Mouse (Mus musculus): ENCODE data around the gene Kti12. TPM values are rescaled to one million over a fixed set of nuclear protein-coding genes. Genes with fewer than 3 reads are reported as not detected.

Gene Kti12
- polyA plus RNA-seq, 1 experiment from 2014 or later: 27.6 TPM

DNA sequence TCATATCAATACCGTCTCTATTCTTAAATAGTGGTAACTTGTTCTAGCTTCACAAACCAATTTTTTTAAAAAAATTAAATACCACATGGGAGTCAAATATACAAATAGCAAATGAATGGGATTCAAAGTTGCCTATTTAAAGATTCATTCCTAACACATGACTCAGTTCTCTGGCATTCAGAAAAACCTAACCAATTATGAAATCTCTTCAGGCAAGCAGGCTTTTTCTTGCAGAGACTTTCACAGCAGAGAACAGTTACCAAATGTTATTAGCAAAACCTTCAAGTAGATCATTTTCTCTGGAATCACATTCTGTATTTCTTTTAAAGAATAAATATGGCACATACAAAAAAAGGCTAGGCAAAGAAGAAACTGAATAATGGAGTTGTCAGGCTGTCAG is 16.9 kb upstream of the Kti12 start:
- H3K27ac ChIP-seq (replicated peaks; ENCODE audit: low read depth, low read length): no peak overlapping the region

GRCm38 (mm10) chr4:108832916-108833827 is 14.4 kb upstream of the Kti12 start, which contains the start of gene Btf3l4:
Gene Btf3l4, minus strand, starts transcription at chr4:108833614.
- H3K4me3 ChIP-seq (replicated peaks; ENCODE audit: low read depth, low read length): peak within 1 kb of the TSS; percentile 95
- H3K9me3 ChIP-seq (ENCODE audit: control insufficient read depth, low read length): no peaks in the 10 kb centered on the region
- H3K4me1 ChIP-seq (ENCODE audit: control insufficient read depth, insufficient read depth, low read length): peaks cover 35% of the 10 kb centered on the region
- H3K4me2 ChIP-seq (ENCODE audit: low read length): peak within 1 kb of the TSS; percentile 65
- DNase-seq (peak; percentile 98), ATAC-seq (ENCODE audit: low FRiP score, low TSS enrichment) (peak; percentile 94)
- peak within 1 kb of the TSS; percentile 99 for H3K9ac ChIP-seq (replicated peaks; ENCODE audit: low read length)
- H3K27ac ChIP-seq (replicated peaks; ENCODE audit: low read depth, low read length): peak within 1 kb of the TSS; percentile 100
- H3K27me3 ChIP-seq (ENCODE audit: control insufficient read depth, insufficient read depth, low read length): no peaks in the 10 kb centered on the region
- WGBS: under 1% methylated on average over 65 of the region's 73 CpGs
- H3K36me3 ChIP-seq (ENCODE audit: control insufficient read depth, insufficient read depth, low read length): peaks cover 19% of the 10 kb centered on the region

More for the DNA sequence above, 16.9 kb upstream of the Kti12 start:
- Histone ChIP-seq H3K27me3 (ENCODE audit: control insufficient read depth, insufficient read depth, low read length) (no peaks in the 10 kb centered on the region), H3K36me3 (ENCODE audit: control insufficient read depth, insufficient read depth, low read length) (peaks cover 40% of the 10 kb centered on the region), H3K4me3 (replicated peaks; ENCODE audit: low read depth, low read length) (no peak overlapping the region), H3K4me2 (ENCODE audit: low read length) (peak overlapping the region; percentile 65), H3K4me1 (ENCODE audit: control insufficient read depth, insufficient read depth, low read length) (peaks cover 22% of the 10 kb centered on the region), H3K9me3 (ENCODE audit: control insufficient read depth, low read length) (no peaks in the 10 kb centered on the region), H3K9ac (replicated peaks; ENCODE audit: low read length) (no peak overlapping the region; the same call in 1 of the 2 replicates)
- 84% methylated on average over 1 of the region's 1 CpGs for WGBS
- DNase-seq (no peak), ATAC-seq (ENCODE audit: low FRiP score, low TSS enrichment) (no peak)

- no peaks in the 10 kb centered on the region for H3K9me3 ChIP-seq (ENCODE audit: control insufficient read depth, low read length)
- H3K36me3 ChIP-seq (ENCODE audit: control insufficient read depth, insufficient read depth, low read length): peaks cover 15% of the 10 kb centered on the region
- no peaks in the 10 kb centered on the region for H3K27me3 ChIP-seq (ENCODE audit: control insufficient read depth, insufficient read depth, low read length)
- WGBS: 0% methylated on average over 6 of the region's 6 CpGs
- H3K4me2 ChIP-seq (ENCODE audit: low read length): peak overlapping the region; percentile 65
- DNase-seq (no peak), ATAC-seq (ENCODE audit: low FRiP score, low TSS enrichment) (no peak)
- H3K9ac ChIP-seq (replicated peaks; ENCODE audit: low read length): peak overlapping the region; percentile 99
- peak overlapping the region; percentile 95 for H3K4me3 ChIP-seq (replicated peaks; ENCODE audit: low read depth, low read length)
- peaks cover 35% of the 10 kb centered on the region for H3K4me1 ChIP-seq (ENCODE audit: control insufficient read depth, insufficient read depth, low read length)
- H3K27ac ChIP-seq (replicated peaks; ENCODE audit: low read depth, low read length): peak overlapping the region; percentile 100
Observed at GRCm38 (mm10) chr4:108833828-108834114, 13.8 kb upstream of the Kti12 start.

GRCm38 (mm10) chr4:108834115-108834970 is 13.2 kb upstream of the Kti12 start, which contains the start of gene Txndc12:
Gene Txndc12, plus strand, starts transcription at chr4:108834601.
- H3K4me3 ChIP-seq (replicated peaks; ENCODE audit: low read depth, low read length): peak within 1 kb of the TSS; percentile 95
- peak within 1 kb of the TSS; percentile 100 for H3K27ac ChIP-seq (replicated peaks; ENCODE audit: low read depth, low read length)
- WGBS: under 1% methylated on average over 34 of the region's 34 CpGs
- H3K9ac ChIP-seq (replicated peaks; ENCODE audit: low read length): peak within 1 kb of the TSS; percentile 99
- H3K27me3 ChIP-seq (ENCODE audit: control insufficient read depth, insufficient read depth, low read length): no peaks in the 10 kb centered on the region
- no peaks in the 10 kb centered on the region for H3K9me3 ChIP-seq (ENCODE audit: control insufficient read depth, low read length)
- DNase-seq (peak; percentile 95), ATAC-seq (ENCODE audit: low FRiP score, low TSS enrichment) (peak; percentile 81)
- peak within 1 kb of the TSS; percentile 65 for H3K4me2 ChIP-seq (ENCODE audit: low read length)
- H3K4me1 ChIP-seq (ENCODE audit: control insufficient read depth, insufficient read depth, low read length): peaks cover 35% of the 10 kb centered on the region
- H3K36me3 ChIP-seq (ENCODE audit: control insufficient read depth, insufficient read depth, low read length): peaks cover 10% of the 10 kb centered on the region

DNA sequence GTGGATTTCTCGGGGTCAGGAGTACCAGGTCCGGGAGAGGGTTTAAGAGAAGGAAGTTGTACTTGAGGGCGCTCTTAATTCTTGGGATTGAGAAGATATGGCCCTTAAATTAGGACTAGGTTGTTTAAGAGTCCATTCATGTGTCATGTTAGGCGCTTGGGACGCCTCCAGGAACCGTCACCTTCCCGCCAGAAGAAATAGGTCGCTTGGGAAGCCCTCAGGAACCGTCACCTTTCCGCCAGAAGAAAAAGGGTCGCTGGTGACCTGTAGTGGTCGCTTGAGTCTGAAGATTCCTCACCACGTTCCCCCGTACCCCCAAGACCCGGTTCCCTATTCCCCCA is 12.6 kb upstream of the Kti12 start:
- H3K9me3 ChIP-seq (ENCODE audit: control insufficient read depth, low read length): no peaks in the 10 kb centered on the region
- H3K4me2 ChIP-seq (ENCODE audit: low read length): peak overlapping the region; percentile 65
- H3K36me3 ChIP-seq (ENCODE audit: control insufficient read depth, insufficient read depth, low read length): peaks cover 5% of the 10 kb centered on the region
- H3K9ac ChIP-seq (replicated peaks; ENCODE audit: low read length): peak overlapping the region; percentile 99
- DNase-seq (peak; percentile 23), ATAC-seq (ENCODE audit: low FRiP score, low TSS enrichment) (no peak)
- WGBS: under 1% methylated on average over 15 of the region's 15 CpGs
- H3K27me3 ChIP-seq (ENCODE audit: control insufficient read depth, insufficient read depth, low read length): no peaks in the 10 kb centered on the region
- peak overlapping the region; percentile 100 for H3K27ac ChIP-seq (replicated peaks; ENCODE audit: low read depth, low read length)
- H3K4me1 ChIP-seq (ENCODE audit: control insufficient read depth, insufficient read depth, low read length): peaks cover 35% of the 10 kb centered on the region
- peak overlapping the region; percentile 95 for H3K4me3 ChIP-seq (replicated peaks; ENCODE audit: low read depth, low read length)

DNA sequence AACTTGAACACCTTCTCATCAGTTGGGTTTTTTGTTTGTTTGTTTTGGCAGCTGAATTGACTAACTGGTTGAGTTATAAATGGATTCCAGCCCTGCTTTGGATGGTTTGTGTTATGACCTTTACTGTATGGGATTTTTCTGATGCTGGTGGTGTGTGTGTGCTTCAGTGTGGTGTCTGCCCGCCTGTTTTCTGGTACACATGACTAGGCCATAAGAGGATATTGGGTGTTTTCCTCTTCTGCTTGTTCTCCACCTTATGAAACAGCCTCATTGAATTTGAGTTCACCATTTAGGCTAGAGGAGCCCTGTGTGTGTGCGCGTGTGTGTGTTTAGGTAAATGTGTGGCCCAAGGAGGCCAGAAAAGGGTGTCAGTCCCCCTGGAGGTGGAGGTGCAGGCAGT is 12.1 kb upstream of the Kti12 start:
- Histone ChIP-seq H3K27ac (replicated peaks; ENCODE audit: low read depth, low read length) (no peak overlapping the region), H3K9me3 (ENCODE audit: control insufficient read depth, low read length) (no peaks in the 10 kb centered on the region), H3K4me3 (replicated peaks; ENCODE audit: low read depth, low read length) (peak overlapping the region; percentile 95), H3K4me2 (ENCODE audit: low read length) (peak overlapping the region; percentile 65), H3K9ac (replicated peaks; ENCODE audit: low read length) (peak overlapping the region; percentile 99), H3K4me1 (ENCODE audit: control insufficient read depth, insufficient read depth, low read length) (peaks cover 35% of the 10 kb centered on the region), H3K36me3 (ENCODE audit: control insufficient read depth, insufficient read depth, low read length) (no peaks in the 10 kb centered on the region), H3K27me3 (ENCODE audit: control insufficient read depth, insufficient read depth, low read length) (no peaks in the 10 kb centered on the region)
- ATAC-seq (ENCODE audit: low FRiP score, low TSS enrichment) (no peak), DNase-seq (no peak)
- 69% methylated on average over 3 of the region's 3 CpGs for WGBS

GRCm38 (mm10) chr4:108838031-108838430 is 9.6 kb upstream of the Kti12 start:
- DNase-seq: no peak
- 95% methylated on average over 4 of the region's 4 CpGs for WGBS
- Histone ChIP-seq H3K4me3 (replicated peaks; ENCODE audit: low read depth, low read length) (no peak overlapping the region), H3K4me2 (ENCODE audit: low read length) (no peak overlapping the region), H3K4me1 (ENCODE audit: control insufficient read depth, insufficient read depth, low read length) (peaks cover 18% of the 10 kb centered on the region), H3K27me3 (ENCODE audit: control insufficient read depth, insufficient read depth, low read length) (no peaks in the 10 kb centered on the region), H3K9me3 (ENCODE audit: control insufficient read depth, low read length) (no peaks in the 10 kb centered on the region), H3K27ac (replicated peaks; ENCODE audit: low read depth, low read length) (no peak overlapping the region), H3K36me3 (ENCODE audit: control insufficient read depth, insufficient read depth, low read length) (0 out of 2 replicates have a peak, but pooled peaks cover 2% of the 10 kb centered on the region), H3K9ac (replicated peaks; ENCODE audit: low read length) (no peak overlapping the region)
- no peak for ATAC-seq (ENCODE audit: low FRiP score, low TSS enrichment)

DNA sequence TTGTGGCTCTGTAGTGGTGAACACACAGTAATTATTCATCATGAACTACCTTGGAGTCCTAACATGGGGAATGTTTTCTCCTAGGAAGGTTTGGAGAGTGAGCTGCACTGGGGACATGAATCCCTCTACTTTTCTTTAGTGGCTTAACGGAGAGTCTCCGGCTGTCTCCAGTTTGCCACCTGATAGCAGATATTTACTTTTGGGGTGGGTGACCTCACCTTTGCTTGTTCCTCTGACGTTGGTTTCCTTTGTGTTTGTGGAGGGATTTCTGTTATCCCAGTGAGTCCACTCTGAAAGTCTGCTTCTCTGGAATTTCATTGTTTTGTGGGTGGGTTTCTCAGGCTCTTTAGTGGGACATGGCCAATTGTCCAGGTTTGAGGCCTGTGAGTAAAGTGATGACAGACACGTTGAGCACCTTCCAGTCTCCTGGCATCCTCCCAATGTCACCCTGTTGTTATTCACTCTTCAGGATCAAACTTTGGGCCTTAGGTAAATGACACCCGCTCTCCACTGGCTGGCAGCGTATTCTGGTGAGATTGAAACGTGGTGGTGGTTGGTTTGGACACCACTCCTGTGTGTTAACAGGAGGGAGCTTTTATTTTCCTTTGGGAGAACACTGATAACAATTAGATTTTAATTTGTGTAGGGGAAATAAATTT is 5.5 kb upstream of the Kti12 start:
- Histone ChIP-seq H3K27me3 (ENCODE audit: control insufficient read depth, insufficient read depth, low read length) (no peaks in the 10 kb centered on the region), H3K4me2 (ENCODE audit: low read length) (no peak overlapping the region), H3K9me3 (ENCODE audit: control insufficient read depth, low read length) (no peaks in the 10 kb centered on the region), H3K27ac (replicated peaks; ENCODE audit: low read depth, low read length) (no peak overlapping the region), H3K9ac (replicated peaks; ENCODE audit: low read length) (no peak overlapping the region), H3K36me3 (ENCODE audit: control insufficient read depth, insufficient read depth, low read length) (0 out of 2 replicates have a peak, but pooled peaks cover 2% of the 10 kb centered on the region), H3K4me1 (ENCODE audit: control insufficient read depth, insufficient read depth, low read length) (0 out of 2 replicates have a peak, but pooled peaks cover 2% of the 10 kb centered on the region), H3K4me3 (replicated peaks; ENCODE audit: low read depth, low read length) (no peak overlapping the region)
- WGBS: 87% methylated on average over 7 of the region's 7 CpGs
- DNase-seq: no peak
- no peak for ATAC-seq (ENCODE audit: low FRiP score, low TSS enrichment)
